Mouse (Mus musculus) inflammation-experienced regulatory T-cells, adult 6 months (primary cell): ENCODE measurements around the gene Tead2. TPM values are rescaled to one million over a fixed set of nuclear protein-coding genes. Genes with fewer than 3 reads are reported as not detected.

Experiments used
- ATAC-seq: one replicate; pipeline ENCODE4 v1.8.0; 2017
- polyA plus RNA-seq, 3 experiments: library from polyadenylated mRNA; unstranded; fragments of 100-300 nt; shearing (Covaris generic); gene quantifications; one replicate each; pipeline ENCODE4 v1.2.1; 2017

The Tead2 gene
- polyA plus RNA-seq, 3 experiments from 2014 or later: 2.0 to 4.2 (median 3.2) TPM

DNA sequence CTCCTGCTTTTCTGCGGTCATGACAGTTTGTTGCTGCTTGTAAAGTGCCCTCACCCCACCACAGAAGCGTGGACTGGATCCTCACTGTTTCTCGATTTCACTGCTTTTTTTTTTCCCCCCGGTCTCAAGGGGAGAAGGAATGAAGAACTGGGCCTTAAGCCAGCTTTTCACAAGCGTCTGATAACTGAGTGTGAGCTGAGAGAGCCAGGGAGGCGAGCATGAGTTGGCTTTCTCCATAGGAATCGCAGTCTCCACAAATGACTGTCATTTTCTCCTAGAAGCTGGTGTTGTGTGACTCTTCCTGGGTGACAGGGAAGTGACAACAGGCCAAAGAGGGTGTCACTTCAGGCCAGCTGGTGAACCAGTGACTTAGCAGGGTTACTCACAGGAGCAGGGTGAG lies 46.7 kb downstream of the Tead2 start:
- no peak for ATAC-seq

GRCm38 (mm10) chr7:45263006-45263607 lies 47.6 kb downstream of the Tead2 start:
- no peak for ATAC-seq

- ATAC-seq: no peak
Measured at GRCm38 (mm10) chr7:45264348-45264747, 48.8 kb downstream of the Tead2 start.

- no peak for ATAC-seq
Measured at GRCm38 (mm10) chr7:45265518-45265917, 50.0 kb downstream of the Tead2 start.

DNA sequence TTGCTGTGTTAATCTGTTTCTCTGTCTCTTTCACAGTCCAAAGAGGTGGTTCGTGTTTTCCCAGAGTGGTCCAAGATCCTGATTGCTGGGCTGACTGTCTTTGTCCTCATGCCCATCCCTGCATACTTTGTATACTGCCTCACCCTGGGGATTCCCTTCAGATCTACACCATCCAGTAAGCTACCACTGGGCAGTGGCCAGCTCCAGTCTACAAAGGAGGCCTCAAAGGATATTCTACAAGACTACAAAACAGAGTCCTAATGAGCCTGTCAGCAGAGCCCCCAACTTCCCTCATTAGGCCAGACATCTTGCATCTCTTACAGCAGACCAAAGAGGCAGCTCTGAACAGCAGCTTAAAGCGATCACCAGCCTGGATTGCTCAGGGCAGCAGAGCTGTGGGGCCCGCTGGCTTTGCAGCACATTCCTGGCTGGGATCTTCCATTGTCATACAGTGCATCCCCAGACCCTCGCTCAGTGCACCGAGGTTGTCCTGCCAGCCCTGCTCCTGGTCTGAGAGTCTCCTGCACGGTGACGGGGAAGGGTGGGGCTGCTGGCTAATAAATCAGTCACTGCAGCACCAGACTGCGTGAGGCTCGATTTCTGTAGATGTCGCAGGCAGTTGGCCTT lies 57.3 kb downstream of the Tead2 start:
- no peak for ATAC-seq

DNA sequence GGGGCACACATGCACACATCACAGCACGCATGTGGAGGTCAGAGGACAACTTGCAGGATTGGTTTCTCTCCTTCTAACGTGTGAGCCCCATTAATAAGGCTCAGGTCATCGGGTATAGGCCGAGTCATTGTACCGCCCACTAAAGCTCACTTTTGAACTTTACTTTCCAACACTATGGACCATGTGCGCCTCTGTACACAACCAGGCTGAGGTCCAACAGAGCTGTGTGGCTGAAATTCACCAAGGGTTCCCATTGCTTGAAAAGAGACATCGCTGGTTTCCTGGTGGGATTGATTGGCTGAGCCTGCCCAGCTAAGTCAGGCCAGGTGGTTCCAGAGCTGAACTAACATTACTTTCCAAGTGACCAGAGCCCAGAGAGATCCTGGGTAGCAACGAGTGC lies 58.1 kb downstream of the Tead2 start:
- ATAC-seq: no peak

DNA sequence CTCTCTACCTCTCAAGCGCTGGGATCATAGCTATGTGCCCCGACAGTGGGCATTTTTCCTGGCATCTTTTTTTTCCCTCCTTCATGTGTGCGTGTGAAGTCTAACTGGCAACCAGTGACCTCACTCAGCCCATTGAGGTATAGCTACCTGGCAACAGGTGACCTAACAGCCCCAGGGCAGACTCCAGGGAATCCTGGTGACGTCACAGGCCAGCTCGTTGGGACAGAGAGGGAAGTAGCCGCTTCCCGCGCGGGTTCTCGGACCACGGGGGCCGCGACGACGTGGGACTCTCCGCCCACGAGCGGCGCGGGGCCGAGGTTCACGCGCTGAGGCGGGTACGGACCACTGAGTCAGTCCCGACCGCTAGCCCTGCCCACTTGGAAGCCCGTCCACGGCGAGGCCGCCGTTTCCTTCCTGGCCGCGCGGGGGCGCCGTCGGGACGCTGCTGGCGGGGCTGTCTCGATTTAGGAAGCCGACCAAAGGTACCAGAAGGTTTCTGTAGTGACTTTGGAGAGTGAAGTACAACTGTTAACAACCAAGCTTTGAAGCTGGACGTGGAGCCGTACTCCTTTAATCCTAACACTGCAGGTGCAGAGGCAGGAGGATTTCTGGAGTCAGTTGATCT lies 61.7 kb downstream of the Tead2 start, which contains the start of gene Slc6a21:
Gene Slc6a21 (plus strand): TSS at position 378 of the 625 bp plus-strand sequence.
- ATAC-seq: peak; percentile 75

Other genes starting within 250 kb of the Tead2 start
- gene Cpt1c, start 240.9 kb upstream of the Tead2 start, polyA plus RNA-seq: 1 to 10 TPM in 2 of 3 experiments, under 1 TPM in 1; 0.23 to 1.9 (median 1.5) TPM
- 10 to 100 TPM; 37.3 to 84.6 (median 70.6) TPM for gene Prmt1, start 229.2 kb upstream of the Tead2 start, polyA plus RNA-seq
- gene Irf3, start 218.1 kb upstream of the Tead2 start, polyA plus RNA-seq: 100 to 1,000 TPM in 2 of 3 experiments, 10 to 100 TPM in 1; 83.6 to 119 (median 115) TPM
- gene Bcl2l12, start 217.0 kb upstream of the Tead2 start, polyA plus RNA-seq: 10 to 100 TPM; 21.0 to 29.3 (median 26.6) TPM
- gene Scaf1, start 199.4 kb upstream of the Tead2 start, polyA plus RNA-seq: 1 to 10 TPM; 7.4 to 8.9 (median 8.7) TPM
- gene Rras, start 197.8 kb upstream of the Tead2 start, polyA plus RNA-seq: 1 to 10 TPM; 3.2 to 6.5 (median 5.1) TPM
- 10 to 100 TPM in 1 of 3 experiments, 1 to 10 TPM in 2; 5.0 to 12.9 (median 9.8) TPM for gene Prr12, start 162.9 kb upstream of the Tead2 start, polyA plus RNA-seq
- gene Nosip, start 153.3 kb upstream of the Tead2 start, polyA plus RNA-seq: 100 to 1,000 TPM; 129 to 164 (median 158) TPM
- 1 to 10 TPM; 2.0 to 2.3 (median 2.1) TPM for gene Prrg2, start 153.1 kb upstream of the Tead2 start, polyA plus RNA-seq
- 1 to 10 TPM; 1.7 to 6.5 (median 5.7) TPM for gene Rcn3, start 123.5 kb upstream of the Tead2 start, polyA plus RNA-seq
- 1 to 10 TPM in 2 of 3 experiments, under 1 TPM in 1; 0.81 to 3.0 (median 1.8) TPM for gene Fcgrt, start 111.9 kb upstream of the Tead2 start, polyA plus RNA-seq
- gene Rps11, start 91.3 kb upstream of the Tead2 start, polyA plus RNA-seq: 1,000 to 10,000 TPM; 3,557 to 4,924 (median 4,468) TPM
- gene Rpl13a, start 87.0 kb upstream of the Tead2 start, polyA plus RNA-seq: 1,000 to 10,000 TPM; 6,216 to 8,178 (median 7,568) TPM
- 1 to 10 TPM; 1.4 to 2.4 (median 1.6) TPM for gene Gm45713, start 79.5 kb upstream of the Tead2 start, polyA plus RNA-seq
- gene Flt3l, start 79.3 kb upstream of the Tead2 start, polyA plus RNA-seq: 100 to 1,000 TPM in 1 of 3 experiments, 10 to 100 TPM in 2; 70.2 to 108 (median 97.6) TPM
- 10 to 100 TPM; 42.9 to 50.6 (median 50.5) TPM for gene Pih1d1, start 61.5 kb upstream of the Tead2 start, polyA plus RNA-seq
- gene Aldh16a1, start 61.2 kb upstream of the Tead2 start, polyA plus RNA-seq: 10 to 100 TPM; 15.2 to 32.1 (median 26.6) TPM
- gene Slc17a7, start 51.8 kb upstream of the Tead2 start, polyA plus RNA-seq: under 1 TPM in 1 of 3 experiments, not detected in 2; 0.16 TPM
- not detected for gene Gfy, start 36.2 kb upstream of the Tead2 start, polyA plus RNA-seq
- not detected for gene Pth2, start 34.8 kb upstream of the Tead2 start, polyA plus RNA-seq
- under 1 TPM in 1 of 3 experiments, not detected in 2; 0.24 TPM for gene Ccdc155, start 10.9 kb upstream of the Tead2 start, polyA plus RNA-seq
- 10 to 100 TPM; 17.5 to 50.4 (median 28.3) TPM for gene Dkkl1, start 3.6 kb upstream of the Tead2 start, polyA plus RNA-seq
- 100 to 1,000 TPM; 390 to 554 (median 476) TPM for gene Cd37, start 23.4 kb downstream of the Tead2 start, polyA plus RNA-seq
- not detected for gene Slc6a16, start 25.3 kb downstream of the Tead2 start, polyA plus RNA-seq
- gene Slc6a21, start 61.8 kb downstream of the Tead2 start, polyA plus RNA-seq: under 1 TPM in 1 of 3 experiments, not detected in 2; 0.50 TPM
- 10 to 100 TPM; 17.2 to 21.7 (median 19.3) TPM for gene Trpm4, start 118.0 kb downstream of the Tead2 start, polyA plus RNA-seq
- not detected for gene Hrc, start 119.5 kb downstream of the Tead2 start, polyA plus RNA-seq
- under 1 TPM in 2 of 3 experiments, not detected in 1; 0.19 to 0.60 TPM for gene Ppfia3, start 151.3 kb downstream of the Tead2 start, polyA plus RNA-seq
- not detected for gene Lin7b, start 154.8 kb downstream of the Tead2 start, polyA plus RNA-seq
- 100 to 1,000 TPM in 1 of 3 experiments, 10 to 100 TPM in 2; 72.4 to 131 (median 77.7) TPM for gene Snrnp70, start 180.0 kb downstream of the Tead2 start, polyA plus RNA-seq
- not detected for gene Kcna7, start 189.9 kb downstream of the Tead2 start, polyA plus RNA-seq
- gene Ntf5, start 197.9 kb downstream of the Tead2 start, polyA plus RNA-seq: under 1 TPM in 2 of 3 experiments, not detected in 1; 0.31 to 0.34 TPM
- not detected for gene Lhb, start 205.1 kb downstream of the Tead2 start, polyA plus RNA-seq
- gene Gys1, start 219.1 kb downstream of the Tead2 start, polyA plus RNA-seq: 1 to 10 TPM; 6.7 to 10.0 (median 9.7) TPM
- gene Ruvbl2, start 222.3 kb downstream of the Tead2 start, polyA plus RNA-seq: 10 to 100 TPM; 36.7 to 48.4 (median 43.8) TPM
- gene Ftl1, start 244.1 kb downstream of the Tead2 start, polyA plus RNA-seq: 1,000 to 10,000 TPM; 1,271 to 2,003 (median 1,772) TPM